Mouse (Mus musculus): ENCODE results near the gene Ccdc13. TPM values are rescaled to one million over a fixed set of nuclear protein-coding genes. Genes with fewer than 3 reads are reported as not detected.
A peak's percentile ranks its signal among the peaks of the same experiment; 100 is the strongest.

The Ccdc13 gene
- polyA plus RNA-seq, 1 experiment from 2014 or later = 1.2 TPM

- H3K27ac ChIP-seq = no peak overlapping the region
- no peak overlapping the region for H3K4me2 ChIP-seq
- H3K9me3 ChIP-seq = no peaks in the 10 kb centered on the region
- no peaks in the 10 kb centered on the region for H3K36me3 ChIP-seq
- peaks cover 3% of the 10 kb centered on the region; the same call in 1 of the 2 replicates for H3K4me1 ChIP-seq
- H3K4me3 ChIP-seq = no peak overlapping the region
- WGBS = 81% methylated on average over 2 of the region's 2 CpGs
- no peak overlapping the region for H3K9ac ChIP-seq
- H3K27me3 ChIP-seq = no peaks in the 10 kb centered on the region
- ATAC-seq (ENCODE audit: borderline replicate concordance, extremely low read depth, low FRiP score, low TSS enrichment) = no peak
Observed at GRCm38 (mm10) chr9:121842914-121843313, 3.7 kb upstream of the Ccdc13 start.

GRCm38 (mm10) chr9:121839622-121839965 lies 333 bp upstream of the Ccdc13 start:
- H3K36me3 ChIP-seq = no peaks in the 10 kb centered on the region
- H3K27ac ChIP-seq = no peak overlapping the region
- no peaks in the 10 kb centered on the region for H3K27me3 ChIP-seq
- H3K9me3 ChIP-seq = no peaks in the 10 kb centered on the region
- H3K9ac ChIP-seq = peak overlapping the region; percentile 25; the same call in 1 of the 2 replicates
- peaks cover 3% of the 10 kb centered on the region; the same call in 1 of the 2 replicates for H3K4me1 ChIP-seq
- ATAC-seq (ENCODE audit: borderline replicate concordance, extremely low read depth, low FRiP score, low TSS enrichment) = peak; percentile 41; the same call in 1 of the 2 replicates
- 39% methylated on average over 7 of the region's 7 CpGs for WGBS
- H3K4me2 ChIP-seq = peak overlapping the region; percentile 87
- H3K4me3 ChIP-seq = peak overlapping the region; percentile 49

GRCm38 (mm10) chr9:121838008-121838407 lies 1.3 kb downstream of the Ccdc13 start:
- Histone ChIP-seq H3K4me2 (no peak overlapping the region), H3K9me3 (no peaks in the 10 kb centered on the region), H3K27me3 (no peaks in the 10 kb centered on the region), H3K9ac (no peak overlapping the region), H3K36me3 (no peaks in the 10 kb centered on the region), H3K4me3 (no peak overlapping the region), H3K27ac (no peak overlapping the region), H3K4me1 (peaks cover 3% of the 10 kb centered on the region; the same call in 1 of the 2 replicates)
- WGBS = 89% methylated on average over 6 of the region's 6 CpGs
- ATAC-seq (ENCODE audit: borderline replicate concordance, extremely low read depth, low FRiP score, low TSS enrichment) = no peak

- WGBS = 72% methylated on average over 11 of the region's 11 CpGs
- H3K27ac ChIP-seq = no peak overlapping the region
- no peaks in the 10 kb centered on the region for H3K4me1 ChIP-seq
Observed at GRCm38 (mm10) chr9:121833825-121834224, 5.4 kb downstream of the Ccdc13 start.

GRCm38 (mm10) chr9:121830956-121831293 lies 8.3 kb downstream of the Ccdc13 start:
- Histone ChIP-seq H3K4me2 (no peak overlapping the region), H3K4me3 (no peak overlapping the region), H3K27ac (no peak overlapping the region), H3K4me1 (no peaks in the 10 kb centered on the region), H3K36me3 (no peaks in the 10 kb centered on the region), H3K9ac (no peak overlapping the region), H3K9me3 (no peaks in the 10 kb centered on the region), H3K27me3 (no peaks in the 10 kb centered on the region)
- WGBS = 23% methylated on average over 6 of the region's 6 CpGs
- ATAC-seq (ENCODE audit: borderline replicate concordance, extremely low read depth, low FRiP score, low TSS enrichment) = no peak

More at GRCm38 (mm10) chr9:121833825-121834224, 5.4 kb downstream of the Ccdc13 start:
- ATAC-seq (ENCODE audit: borderline replicate concordance, extremely low read depth, low FRiP score, low TSS enrichment) = no peak
- H3K36me3 ChIP-seq = no peaks in the 10 kb centered on the region
- no peak overlapping the region for H3K4me2 ChIP-seq
- no peaks in the 10 kb centered on the region for H3K9me3 ChIP-seq
- H3K9ac ChIP-seq = no peak overlapping the region
- H3K27me3 ChIP-seq = no peaks in the 10 kb centered on the region
- H3K4me3 ChIP-seq = no peak overlapping the region

- no peak for ATAC-seq (ENCODE audit: borderline replicate concordance, extremely low read depth, low FRiP score, low TSS enrichment)
- no peak overlapping the region for H3K27ac ChIP-seq
- 65% methylated on average over 6 of the region's 6 CpGs for WGBS
Observed at GRCm38 (mm10) chr9:121830243-121830955, 8.9 kb downstream of the Ccdc13 start.

GRCm38 (mm10) chr9:121829270-121829992 lies 9.8 kb downstream of the Ccdc13 start:
- Histone ChIP-seq H3K27ac (no peak overlapping the region), H3K27me3 (no peaks in the 10 kb centered on the region), H3K9me3 (no peaks in the 10 kb centered on the region), H3K4me3 (no peak overlapping the region), H3K4me1 (no peaks in the 10 kb centered on the region), H3K9ac (no peak overlapping the region), H3K4me2 (no peak overlapping the region), H3K36me3 (no peaks in the 10 kb centered on the region)
- WGBS = 44% methylated on average over 7 of the region's 7 CpGs
- no peak for ATAC-seq (ENCODE audit: borderline replicate concordance, extremely low read depth, low FRiP score, low TSS enrichment)

More at GRCm38 (mm10) chr9:121830243-121830955, 8.9 kb downstream of the Ccdc13 start:
- Histone ChIP-seq H3K9ac (no peak overlapping the region), H3K4me2 (no peak overlapping the region), H3K9me3 (no peaks in the 10 kb centered on the region), H3K27me3 (no peaks in the 10 kb centered on the region), H3K36me3 (no peaks in the 10 kb centered on the region), H3K4me3 (no peak overlapping the region), H3K4me1 (no peaks in the 10 kb centered on the region)

GRCm38 (mm10) chr9:121828314-121828713 lies 10.9 kb downstream of the Ccdc13 start:
- 46% methylated on average over 6 of the region's 6 CpGs for WGBS
- Histone ChIP-seq H3K9me3 (no peaks in the 10 kb centered on the region), H3K4me2 (no peak overlapping the region), H3K36me3 (no peaks in the 10 kb centered on the region), H3K4me3 (no peak overlapping the region), H3K27me3 (no peaks in the 10 kb centered on the region), H3K4me1 (0 out of 2 replicates have a peak, but pooled peaks cover under 1% of the 10 kb centered on the region), H3K27ac (no peak overlapping the region), H3K9ac (no peak overlapping the region)
- no peak for ATAC-seq (ENCODE audit: borderline replicate concordance, extremely low read depth, low FRiP score, low TSS enrichment)

GRCm38 (mm10) chr9:121826356-121826755 lies 12.9 kb downstream of the Ccdc13 start:
- H3K9me3 ChIP-seq = no peaks in the 10 kb centered on the region
- H3K36me3 ChIP-seq = no peaks in the 10 kb centered on the region
- H3K4me1 ChIP-seq = peaks cover 10% of the 10 kb centered on the region; the same call in 1 of the 2 replicates
- H3K9ac ChIP-seq = no peak overlapping the region
- 81% methylated on average over 3 of the region's 3 CpGs for WGBS
- H3K4me2 ChIP-seq = no peak overlapping the region
- H3K4me3 ChIP-seq = no peak overlapping the region
- no peak overlapping the region for H3K27ac ChIP-seq
- ATAC-seq (ENCODE audit: borderline replicate concordance, extremely low read depth, low FRiP score, low TSS enrichment) = no peak
- no peaks in the 10 kb centered on the region for H3K27me3 ChIP-seq

GRCm38 (mm10) chr9:121823991-121824390 lies 15.3 kb downstream of the Ccdc13 start:
- WGBS = 77% methylated on average over 7 of the region's 7 CpGs
- H3K27me3 ChIP-seq = no peaks in the 10 kb centered on the region
- no peak for ATAC-seq (ENCODE audit: borderline replicate concordance, extremely low read depth, low FRiP score, low TSS enrichment)
- H3K27ac ChIP-seq = no peak overlapping the region
- no peak overlapping the region for H3K4me3 ChIP-seq
- H3K9ac ChIP-seq = no peak overlapping the region
- no peaks in the 10 kb centered on the region for H3K36me3 ChIP-seq
- no peak overlapping the region for H3K4me2 ChIP-seq
- H3K4me1 ChIP-seq = peaks cover 10% of the 10 kb centered on the region; the same call in 1 of the 2 replicates
- no peaks in the 10 kb centered on the region for H3K9me3 ChIP-seq

GRCm38 (mm10) chr9:121823051-121823450 lies 16.2 kb downstream of the Ccdc13 start:
- Histone ChIP-seq H3K27me3 (no peaks in the 10 kb centered on the region), H3K27ac (no peak overlapping the region), H3K4me3 (no peak overlapping the region), H3K36me3 (no peaks in the 10 kb centered on the region), H3K4me1 (peaks cover 10% of the 10 kb centered on the region; the same call in 1 of the 2 replicates), H3K4me2 (no peak overlapping the region), H3K9me3 (no peaks in the 10 kb centered on the region), H3K9ac (no peak overlapping the region)
- 88% methylated on average over 1 of the region's 1 CpGs for WGBS
- ATAC-seq (ENCODE audit: borderline replicate concordance, extremely low read depth, low FRiP score, low TSS enrichment) = no peak

GRCm38 (mm10) chr9:121822585-121822991 lies 16.7 kb downstream of the Ccdc13 start:
- WGBS = 49% methylated on average over 6 of the region's 6 CpGs
- no peak overlapping the region for H3K27ac ChIP-seq
- H3K4me3 ChIP-seq = no peak overlapping the region
- peaks cover 10% of the 10 kb centered on the region; the same call in 1 of the 2 replicates for H3K4me1 ChIP-seq
- no peak overlapping the region for H3K4me2 ChIP-seq
- no peak overlapping the region for H3K9ac ChIP-seq
- H3K36me3 ChIP-seq = no peaks in the 10 kb centered on the region
- no peaks in the 10 kb centered on the region for H3K27me3 ChIP-seq
- ATAC-seq (ENCODE audit: borderline replicate concordance, extremely low read depth, low FRiP score, low TSS enrichment) = peak; percentile 40; the same call in 1 of the 2 replicates
- H3K9me3 ChIP-seq = no peaks in the 10 kb centered on the region

Measured in lung, embryonic 15.5 days (tissue).